Mouse (Mus musculus) brown adipose tissue, adult 24 weeks (tissue): Measurements from ENCODE around the gene Cpa2. TPM values are rescaled to one million over a fixed set of nuclear protein-coding genes. Genes with fewer than 3 reads are reported as not detected.

Source experiments
- polyA plus RNA-seq: library from polyadenylated mRNA; stranded (reverse); fragments of >200 nt; gene quantifications from 2 replicates; pipeline ENCODE4 v1.2.4, GENCODE M21; 2012; ENCODE audit not compliant: missing spikeins, insufficient read depth, insufficient read length

Gene Cpa2
- polyA plus RNA-seq, 1 experiment, result 0.99 TPM

Other genes starting within 250 kb of the Cpa2 start
- gene Ube2h, start 237.0 kb upstream of the Cpa2 start, polyA plus RNA-seq, result 58.7 and 69.2 TPM in 2 replicates
- gene Zc3hc1, start 150.6 kb upstream of the Cpa2 start, polyA plus RNA-seq, result 11.5 and 13.2 TPM in 2 replicates
- 18.9 and 19.3 TPM in 2 replicates for gene Klhdc10, start 139.7 kb upstream of the Cpa2 start, polyA plus RNA-seq
- 11.8 and 15.0 TPM in 2 replicates for gene Tmem209, start 31.8 kb upstream of the Cpa2 start, polyA plus RNA-seq
- gene Ssmem1, start 31.7 kb upstream of the Cpa2 start, polyA plus RNA-seq, result not detected in 2 replicates
- gene Cpa4, start 26.8 kb downstream of the Cpa2 start, polyA plus RNA-seq, result not detected in 2 replicates
- not detected in 2 replicates for gene Cpa5, start 69.4 kb downstream of the Cpa2 start, polyA plus RNA-seq
- gene Cpa1, start 97.6 kb downstream of the Cpa2 start, polyA plus RNA-seq, result not detected in 2 replicates
- 1.4 and 4.8 TPM in 2 replicates for gene Cep41, start 152.2 kb downstream of the Cpa2 start, polyA plus RNA-seq
- gene Mest, start 182.0 kb downstream of the Cpa2 start, polyA plus RNA-seq, result 1.5 and 6.7 TPM in 2 replicates